Mouse (Mus musculus) neural tube, embryonic 14.5 days (tissue): ENCODE results near the gene Rhox7b. TPM values are rescaled to one million over a fixed set of nuclear protein-coding genes. Genes with fewer than 3 reads are reported as not detected.
"Not testable (repeated sequence)": the region's sequence is repeated elsewhere in the genome, so short reads cannot be mapped to it uniquely, and the experiment has no call there.

Experiments
- ATAC-seq: fragments of 200-750 bp; cut with Nextera tagmentation; 2 replicates; pipeline ENCODE4 v1.8.0; 2017; ENCODE audit warnings: low read depth, mild to moderate bottlenecking, moderate TSS enrichment, moderate library complexity
- H3K27ac ChIP-seq: fragments of 300-500 bp; sonication (generic); 2 replicates; pipeline ENCODE4 v1.5.1; 2014; ENCODE audit warnings: low read depth, mild to moderate bottlenecking, control low read depth, low read length, moderate library complexity, mixed read lengths
- H3K27me3 ChIP-seq: fragments of 300-500 bp; sonication (generic); 2 replicates; pipeline ENCODE4 v1.6.1; 2014; ENCODE audit warnings: low read length; ENCODE audit not compliant: control insufficient read depth, insufficient read depth
- H3K36me3 ChIP-seq: fragments of 300-500 bp; sonication (generic); 2 replicates; pipeline ENCODE4 v1.6.1; 2014; ENCODE audit warnings: low read length, mixed read lengths; ENCODE audit not compliant: control insufficient read depth, insufficient read depth
- H3K4me1 ChIP-seq: fragments of 300-500 bp; sonication (generic); 2 replicates; pipeline ENCODE4 v1.6.1; 2014; ENCODE audit warnings: low read length; ENCODE audit not compliant: control insufficient read depth, insufficient read depth
- H3K4me2 ChIP-seq: fragments of 300-500 bp; sonication (generic); 2 replicates; pipeline ENCODE4 v1.6.1; 2014; ENCODE audit warnings: mild to moderate bottlenecking, low read depth, low read length, control low read depth
- H3K4me3 ChIP-seq: fragments of 300-500 bp; sonication (generic); 2 replicates; pipeline ENCODE4 v1.5.1; 2014; ENCODE audit warnings: low read depth, low read length, control low read depth, mixed read lengths
- H3K9ac ChIP-seq: fragments of 300-500 bp; sonication (generic); replicated peaks from 2 replicates; pipeline ENCODE4 v1.6.1; 2014; ENCODE audit warnings: low read depth, mild to moderate bottlenecking, control low read depth, low read length, mixed read lengths
- H3K9me3 ChIP-seq: fragments of 300-500 bp; sonication (generic); 2 replicates; pipeline ENCODE4 v1.6.1; 2016; ENCODE audit warnings: low read length; ENCODE audit not compliant: control insufficient read depth
- WGBS: fragments of 180-500 bp; shearing (Covaris S2); extraction: QIAGEN DNeasy Blood & Tissue Kit; methylation state at CpG from one replicate; pipeline ENCODE4 v1.1.7; 2014; 5-methylcytosine and 5-hydroxymethylcytosine counted together
- polyA plus RNA-seq: library from polyadenylated mRNA; unstranded; fragments of >200 nt; fragmentation: Nextera tagmentation; extraction: Ambion mirVana; gene quantifications from 2 replicates; pipeline ENCODE4 v1.2.1, GENCODE M21; 2014

Rhox7b gene
- polyA plus RNA-seq, result not detected in 2 replicates

- not testable (repeated sequence) for H3K36me3 ChIP-seq, H3K9ac ChIP-seq, H3K4me3 ChIP-seq, ATAC-seq, H3K4me2 ChIP-seq, H3K27ac ChIP-seq, H3K27me3 ChIP-seq, H3K4me1 ChIP-seq, H3K9me3 ChIP-seq
- 88% methylated on average over 9 of the region's 9 CpGs for WGBS
These were observed at the start of gene Rhox7b for GRCm38 (mm10) chrX:37897132-37897531. TSS of gene Rhox7b (minus strand) at chrX:37897232.

- H3K9ac ChIP-seq, result no peak overlapping the region
- H3K4me2 ChIP-seq, result no peak overlapping the region
- no peak overlapping the region for H3K4me3 ChIP-seq
- no peak for ATAC-seq
- WGBS, result 78% methylated on average over 4 of the region's 4 CpGs
- no peaks in the 10 kb centered on the region for H3K9me3 ChIP-seq
- no peak overlapping the region for H3K27ac ChIP-seq
- H3K4me1 ChIP-seq, result no peaks in the 10 kb centered on the region
- H3K36me3 ChIP-seq, result no peaks in the 10 kb centered on the region
- H3K27me3 ChIP-seq, result no peaks in the 10 kb centered on the region
These were observed 19.3 kb upstream of the Rhox7b start for GRCm38 (mm10) chrX:37916311-37916710.

- Histone ChIP-seq H3K36me3 (no peaks in the 10 kb centered on the region), H3K4me1 (no peaks in the 10 kb centered on the region), H3K4me2 (no peak overlapping the region), H3K9me3 (no peaks in the 10 kb centered on the region), H3K9ac (no peak overlapping the region), H3K4me3 (no peak overlapping the region), H3K27me3 (no peaks in the 10 kb centered on the region), H3K27ac (no peak overlapping the region)
- no peak for ATAC-seq
- WGBS, result 53% methylated on average over 7 of the region's 7 CpGs
These were observed 11.5 kb upstream of the Rhox7b start for GRCm38 (mm10) chrX:37908581-37908980.

- no peak for ATAC-seq
- no peaks in the 10 kb centered on the region for H3K9me3 ChIP-seq
These were observed 6.7 kb upstream of the Rhox7b start for GRCm38 (mm10) chrX:37903727-37904126.

DNA sequence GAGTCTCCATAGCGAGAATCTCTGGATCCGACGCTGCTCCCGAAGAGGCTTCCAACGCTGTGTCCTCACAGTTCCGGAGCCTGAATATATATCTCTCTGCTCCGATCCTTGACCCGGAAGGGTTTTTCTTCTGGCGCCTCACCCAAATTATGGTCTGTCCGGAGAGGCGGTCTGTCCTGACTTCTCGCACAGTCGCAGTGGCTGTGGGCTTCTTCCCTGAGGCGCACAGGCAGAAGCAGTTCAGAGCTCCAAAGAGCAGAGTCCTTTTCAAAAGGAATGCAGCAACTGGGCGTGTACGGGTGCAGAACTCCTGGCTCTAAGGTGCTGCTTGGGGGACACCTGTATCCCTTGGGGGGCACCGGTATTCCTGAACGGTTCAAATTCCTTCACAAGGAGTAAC is 4.6 kb upstream of the Rhox7b start, which contains the start of gene Rhox9:
Rhox9 (minus strand) TSS at position 101 of the 400 bp plus-strand sequence.
- H3K9me3 ChIP-seq, ATAC-seq: not testable (repeated sequence)
- WGBS, result 95% methylated on average over 9 of the region's 18 CpGs

More at GRCm38 (mm10) chrX:37903727-37904126, 6.7 kb upstream of the Rhox7b start:
- Histone ChIP-seq H3K4me2 (no peak overlapping the region), H3K4me1 (no peaks in the 10 kb centered on the region), H3K27ac (no peak overlapping the region), H3K27me3 (no peaks in the 10 kb centered on the region), H3K9ac (no peak overlapping the region), H3K36me3 (no peaks in the 10 kb centered on the region), H3K4me3 (no peak overlapping the region)
- 77% methylated on average over 5 of the region's 5 CpGs for WGBS

DNA sequence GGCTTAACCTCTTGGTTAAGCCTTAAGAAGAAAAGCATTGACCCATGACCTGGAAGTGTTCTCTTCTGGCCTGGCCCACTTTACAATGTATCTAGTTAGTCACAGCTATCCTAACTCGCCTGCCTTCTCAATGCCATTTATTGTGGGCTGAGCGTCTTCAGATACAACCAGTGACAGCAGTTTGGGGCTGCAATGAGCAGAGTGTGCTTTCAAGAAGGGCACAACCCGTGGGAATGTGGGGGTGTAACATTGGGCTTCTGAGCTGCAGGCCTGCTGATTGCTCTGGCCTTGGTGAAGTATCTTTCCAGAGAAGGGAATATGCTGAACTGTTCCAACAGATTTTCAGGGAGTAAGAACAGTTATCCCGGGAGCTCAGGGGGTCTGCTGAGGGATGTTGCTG is 18.2 kb downstream of the Rhox7b start, which contains the start of gene Rhox8:
Rhox8 (minus strand) TSS at position 101 of the 400 bp plus-strand sequence.
- Histone ChIP-seq H3K27me3 (no peaks in the 10 kb centered on the region), H3K4me3 (no peak within 1 kb of the TSS)
- WGBS, result 67% methylated on average over 4 of the region's 4 CpGs

More for the DNA sequence above, 4.6 kb upstream of the Rhox7b start, which contains the start of gene Rhox9:
- not testable (repeated sequence) for H3K4me2 ChIP-seq, H3K9ac ChIP-seq, H3K4me3 ChIP-seq, H3K27ac ChIP-seq, H3K27me3 ChIP-seq, H3K36me3 ChIP-seq, H3K4me1 ChIP-seq

DNA sequence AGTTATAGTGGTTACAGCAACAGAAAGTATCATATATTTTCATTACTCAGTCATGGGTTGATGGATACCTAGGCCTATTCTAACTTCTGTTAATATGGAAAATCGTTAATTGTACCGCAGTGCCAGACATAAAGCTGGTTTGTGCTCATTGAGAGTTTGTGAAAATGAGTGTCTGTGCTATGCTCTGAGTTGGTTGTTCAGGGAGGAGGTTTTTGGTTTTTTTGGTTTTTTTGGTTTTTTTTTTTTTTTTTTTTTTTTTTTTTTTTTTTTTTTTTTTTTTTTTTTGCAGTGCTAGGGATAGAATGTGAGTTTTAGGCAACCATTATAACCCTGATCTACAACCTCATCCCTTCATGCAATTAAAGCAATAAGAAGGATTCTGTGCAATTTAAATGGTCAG is 25.4 kb downstream of the Rhox7b start:
- ATAC-seq, result no peak
- no peaks in the 10 kb centered on the region for H3K36me3 ChIP-seq

More for the DNA sequence above, 18.2 kb downstream of the Rhox7b start, which contains the start of gene Rhox8:
- Histone ChIP-seq H3K4me2 (no peak within 1 kb of the TSS), H3K36me3 (no peaks in the 10 kb centered on the region), H3K4me1 (no peaks in the 10 kb centered on the region), H3K9me3 (no peaks in the 10 kb centered on the region), H3K27ac (no peak within 1 kb of the TSS), H3K9ac (no peak within 1 kb of the TSS)
- ATAC-seq, result no peak

More for the DNA sequence above, 25.4 kb downstream of the Rhox7b start:
- no peak overlapping the region for H3K4me2 ChIP-seq
- H3K4me1 ChIP-seq, result no peaks in the 10 kb centered on the region
- H3K27ac ChIP-seq, result no peak overlapping the region
- H3K4me3 ChIP-seq, result no peak overlapping the region
- no peaks in the 10 kb centered on the region for H3K9me3 ChIP-seq
- no peaks in the 10 kb centered on the region for H3K27me3 ChIP-seq
- no peak overlapping the region for H3K9ac ChIP-seq
- 94% methylated on average over 2 of the region's 2 CpGs for WGBS

Other genes with a start within 250 kb of the Rhox7b start
- not detected in 2 replicates for gene Rhox4g, start 245.9 kb downstream of the Rhox7b start, polyA plus RNA-seq
- gene Rhox3h, start 228.5 kb downstream of the Rhox7b start, polyA plus RNA-seq, result not detected in 2 replicates
- gene Rhox2h, start 224.0 kb downstream of the Rhox7b start, polyA plus RNA-seq, result not detected in 2 replicates
- 0.37 TPM in 1 of 2 replicates, not detected in the other for gene Rhox5, start 92.4 kb downstream of the Rhox7b start, polyA plus RNA-seq
- not detected in 2 replicates for gene Rhox6, start 70.3 kb downstream of the Rhox7b start, polyA plus RNA-seq
- gene Rhox7a, start 65.5 kb downstream of the Rhox7b start, polyA plus RNA-seq, result not detected in 2 replicates
- not detected in 2 replicates for gene Rhox8, start 18.3 kb downstream of the Rhox7b start, polyA plus RNA-seq
- gene Rhox9, start 4.5 kb upstream of the Rhox7b start, polyA plus RNA-seq, result not detected in 2 replicates
- gene Btg1-ps1, start 121.6 kb upstream of the Rhox7b start, polyA plus RNA-seq, result not detected in 2 replicates
- gene Btg1-ps2, start 145.9 kb upstream of the Rhox7b start, polyA plus RNA-seq, result not detected in 2 replicates
- not detected in 2 replicates for gene Rhox10, start 169.2 kb upstream of the Rhox7b start, polyA plus RNA-seq
- not detected in 2 replicates for gene Rhox11, start 187.9 kb upstream of the Rhox7b start, polyA plus RNA-seq
- not detected in 2 replicates for gene Rhox12, start 213.7 kb upstream of the Rhox7b start, polyA plus RNA-seq
- not detected in 2 replicates for gene Rhox13, start 224.0 kb upstream of the Rhox7b start, polyA plus RNA-seq